Mouse (Mus musculus): ENCODE data around the gene Sprn. TPM values are rescaled to one million over a fixed set of nuclear protein-coding genes. Genes with fewer than 3 reads are reported as not detected.

The Sprn gene
- polyA plus RNA-seq, 1 experiment from 2014 or later = not detected

DNA sequence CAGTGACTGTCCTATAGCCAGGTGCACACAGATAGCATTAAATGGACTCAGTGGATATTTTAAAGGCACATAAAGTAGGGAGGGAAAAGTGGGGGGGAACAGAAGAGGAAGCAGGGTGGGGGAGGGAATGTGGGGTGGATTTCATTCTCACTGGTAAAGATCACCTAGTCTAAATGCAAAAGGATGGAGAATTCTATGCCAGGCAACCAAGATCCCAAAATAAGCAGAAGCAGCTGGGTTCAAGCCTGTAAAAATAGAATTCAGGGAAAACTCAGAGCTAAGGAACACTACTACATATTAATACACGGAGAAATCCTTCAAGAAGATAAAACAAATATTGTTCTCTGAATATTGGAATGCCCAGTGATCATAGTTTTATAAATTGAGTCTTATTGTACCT is 13.3 kb upstream of the Sprn start:
- WGBS = 69% methylated on average over 1 of the region's 1 CpGs
- ATAC-seq (replicated peaks; ENCODE audit: low FRiP score) (no peak), DNase-seq (ENCODE audit: low spot score) (no peak)
- H3K27me3 ChIP-seq (replicated peaks; ENCODE audit: control insufficient read depth, insufficient read depth, low read length) = no peaks in the 10 kb centered on the region
- H3K4me3 ChIP-seq (ENCODE audit: low read depth, low read length) = no peak overlapping the region
- no peaks in the 10 kb centered on the region for H3K4me1 ChIP-seq (replicated peaks; ENCODE audit: control insufficient read depth, insufficient read depth, low read length)
- H3K27ac ChIP-seq (ENCODE audit: low read depth, low read length) = no peak overlapping the region
- H3K36me3 ChIP-seq (ENCODE audit: control insufficient read depth, insufficient read depth, low read length) = no peaks in the 10 kb centered on the region
- no peak overlapping the region for H3K4me2 ChIP-seq
- H3K9ac ChIP-seq (ENCODE audit: low read depth, low read length) = no peak overlapping the region
- H3K9me3 ChIP-seq (ENCODE audit: control insufficient read depth, low read length) = no peaks in the 10 kb centered on the region

- Histone ChIP-seq H3K9me3 (ENCODE audit: control insufficient read depth, low read length) (no peaks in the 10 kb centered on the region), H3K36me3 (ENCODE audit: control insufficient read depth, insufficient read depth, low read length) (no peaks in the 10 kb centered on the region), H3K27ac (ENCODE audit: low read depth, low read length) (no peak within 1 kb of the TSS), H3K9ac (ENCODE audit: low read depth, low read length) (no peak within 1 kb of the TSS), H3K27me3 (replicated peaks; ENCODE audit: control insufficient read depth, insufficient read depth, low read length) (no peaks in the 10 kb centered on the region), H3K4me2 (no peak within 1 kb of the TSS), H3K4me3 (ENCODE audit: low read depth, low read length) (no peak within 1 kb of the TSS), H3K4me1 (replicated peaks; ENCODE audit: control insufficient read depth, insufficient read depth, low read length) (no peaks in the 10 kb centered on the region)
- 83% methylated on average over 7 of the region's 7 CpGs for WGBS
- no peak for DNase-seq (ENCODE audit: low spot score)
- ATAC-seq (replicated peaks; ENCODE audit: low FRiP score) = no peak
These were observed 10.0 kb upstream of the Sprn start, which contains the start of gene Olfr522 for GRCm38 (mm10) chr7:140164664-140165063. Gene Olfr522 (minus strand): TSS chr7:140164764.

DNA sequence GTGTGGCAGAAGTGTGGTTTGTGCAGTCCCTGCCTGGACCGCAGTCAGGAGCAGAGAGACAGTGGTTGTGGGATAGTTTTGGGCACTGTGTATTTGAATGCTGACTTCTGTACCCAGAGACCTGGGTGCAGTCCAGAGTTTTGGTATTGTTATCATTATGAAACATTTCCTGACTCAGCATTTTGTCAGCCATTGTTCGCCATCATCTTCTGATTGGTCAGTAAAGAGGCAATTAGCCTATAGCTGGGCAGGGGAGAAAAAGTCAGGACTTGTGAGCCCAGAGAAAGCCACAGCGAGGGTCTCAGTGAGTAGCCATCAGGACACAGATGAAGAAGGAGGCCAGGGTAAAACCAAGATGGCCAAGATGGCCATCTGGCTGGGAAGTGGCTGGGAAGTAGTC is 5.7 kb upstream of the Sprn start:
- ATAC-seq (replicated peaks; ENCODE audit: low FRiP score) = no peak
- DNase-seq (ENCODE audit: low spot score) = no peak
- H3K36me3 ChIP-seq (ENCODE audit: control insufficient read depth, insufficient read depth, low read length) = no peaks in the 10 kb centered on the region
- H3K4me2 ChIP-seq = no peak overlapping the region
- no peak overlapping the region for H3K9ac ChIP-seq (ENCODE audit: low read depth, low read length)
- no peak overlapping the region for H3K4me3 ChIP-seq (ENCODE audit: low read depth, low read length)
- 77% methylated on average over 3 of the region's 3 CpGs for WGBS
- peaks cover under 1% of the 10 kb centered on the region; the same call in 1 of the 2 replicates for H3K27me3 ChIP-seq (replicated peaks; ENCODE audit: control insufficient read depth, insufficient read depth, low read length)
- H3K9me3 ChIP-seq (ENCODE audit: control insufficient read depth, low read length) = no peaks in the 10 kb centered on the region
- H3K4me1 ChIP-seq (replicated peaks; ENCODE audit: control insufficient read depth, insufficient read depth, low read length) = no peaks in the 10 kb centered on the region
- H3K27ac ChIP-seq (ENCODE audit: low read depth, low read length) = no peak overlapping the region

DNA sequence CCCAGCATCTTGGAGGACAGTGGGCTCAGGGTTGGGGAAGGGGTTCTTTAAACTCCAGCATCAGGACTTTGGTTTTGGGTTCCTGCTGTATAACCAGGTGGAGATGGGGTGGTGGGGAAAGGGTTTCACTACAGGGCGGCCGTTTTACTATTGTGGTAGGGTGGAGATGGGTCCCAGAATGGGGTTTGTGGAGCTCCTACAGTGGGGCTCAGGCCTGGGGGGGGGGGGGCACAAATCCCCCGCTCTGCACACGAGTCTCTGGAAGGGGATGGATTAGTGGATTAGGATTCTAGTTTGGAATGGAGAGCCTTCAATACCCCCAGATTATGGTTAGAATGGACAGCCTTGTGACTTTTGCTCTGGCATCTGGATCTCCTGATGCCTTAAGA is 854 bp downstream of the Sprn start:
- H3K9me3 ChIP-seq (ENCODE audit: control insufficient read depth, low read length) = no peaks in the 10 kb centered on the region
- H3K36me3 ChIP-seq (ENCODE audit: control insufficient read depth, insufficient read depth, low read length) = no peaks in the 10 kb centered on the region; the same call in 1 of the 2 replicates
- H3K4me2 ChIP-seq = no peak overlapping the region; the same call in 1 of the 2 replicates
- H3K27ac ChIP-seq (ENCODE audit: low read depth, low read length) = no peak overlapping the region
- no peak overlapping the region for H3K4me3 ChIP-seq (ENCODE audit: low read depth, low read length)
- DNase-seq (ENCODE audit: low spot score) (no peak), ATAC-seq (replicated peaks; ENCODE audit: low FRiP score) (no peak)
- H3K4me1 ChIP-seq (replicated peaks; ENCODE audit: control insufficient read depth, insufficient read depth, low read length) = no peaks in the 10 kb centered on the region
- peaks cover 32% of the 10 kb centered on the region for H3K27me3 ChIP-seq (replicated peaks; ENCODE audit: control insufficient read depth, insufficient read depth, low read length)
- WGBS = 28% methylated on average over 4 of the region's 4 CpGs
- H3K9ac ChIP-seq (ENCODE audit: low read depth, low read length) = no peak overlapping the region

- Histone ChIP-seq H3K36me3 (ENCODE audit: control insufficient read depth, insufficient read depth, low read length) (no peaks in the 10 kb centered on the region; the same call in 1 of the 2 replicates), H3K4me1 (replicated peaks; ENCODE audit: control insufficient read depth, insufficient read depth, low read length) (no peaks in the 10 kb centered on the region), H3K4me2 (peak overlapping the region; percentile 42; the same call in 1 of the 2 replicates), H3K9me3 (ENCODE audit: control insufficient read depth, low read length) (no peaks in the 10 kb centered on the region), H3K4me3 (ENCODE audit: low read depth, low read length) (peak overlapping the region; percentile 20; the same call in 1 of the 2 replicates), H3K27ac (ENCODE audit: low read depth, low read length) (no peak overlapping the region), H3K9ac (ENCODE audit: low read depth, low read length) (no peak overlapping the region), H3K27me3 (replicated peaks; ENCODE audit: control insufficient read depth, insufficient read depth, low read length) (peaks cover 32% of the 10 kb centered on the region)
- 13% methylated on average over 28 of the region's 28 CpGs for WGBS
- DNase-seq (ENCODE audit: low spot score) (no peak), ATAC-seq (replicated peaks; ENCODE audit: low FRiP score) (0 out of 2 replicates have a peak, but pooled peaks have one; percentile 12)
These were observed 1.3 kb downstream of the Sprn start for GRCm38 (mm10) chr7:140153383-140153782.

- WGBS = 84% methylated on average over 4 of the region's 4 CpGs
- no peak for ATAC-seq (replicated peaks; ENCODE audit: low FRiP score)
- no peak overlapping the region for H3K9ac ChIP-seq (ENCODE audit: low read depth, low read length)
These were observed 10.1 kb downstream of the Sprn start for GRCm38 (mm10) chr7:140144550-140144949.

DNA sequence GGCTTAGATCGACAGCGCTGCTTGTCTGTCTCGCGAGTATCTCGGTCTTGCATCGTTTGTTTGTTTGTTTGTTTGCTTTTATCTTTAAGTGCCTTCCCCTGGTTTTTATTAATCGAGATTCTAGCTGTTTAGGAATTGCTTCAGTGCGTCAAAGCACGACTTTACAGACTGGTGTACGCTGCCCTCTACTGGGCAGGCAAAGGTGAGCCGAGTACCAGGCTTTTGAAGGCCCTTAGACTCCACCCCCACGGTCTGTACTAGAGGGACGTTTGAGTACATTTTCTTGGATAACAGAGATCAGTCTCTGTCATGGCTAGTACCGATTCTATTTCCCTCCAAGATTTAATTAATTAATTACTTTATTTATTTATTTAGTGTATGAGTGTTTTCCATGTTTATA is 13.3 kb downstream of the Sprn start:
- Histone ChIP-seq H3K9ac (ENCODE audit: low read depth, low read length) (no peak overlapping the region), H3K9me3 (ENCODE audit: control insufficient read depth, low read length) (no peaks in the 10 kb centered on the region), H3K27ac (ENCODE audit: low read depth, low read length) (no peak overlapping the region), H3K27me3 (replicated peaks; ENCODE audit: control insufficient read depth, insufficient read depth, low read length) (no peaks in the 10 kb centered on the region), H3K4me3 (ENCODE audit: low read depth, low read length) (no peak overlapping the region), H3K36me3 (ENCODE audit: control insufficient read depth, insufficient read depth, low read length) (no peaks in the 10 kb centered on the region; the same call in 1 of the 2 replicates), H3K4me1 (replicated peaks; ENCODE audit: control insufficient read depth, insufficient read depth, low read length) (no peaks in the 10 kb centered on the region), H3K4me2 (no peak overlapping the region)
- 5% methylated on average over 14 of the region's 14 CpGs for WGBS
- ATAC-seq (replicated peaks; ENCODE audit: low FRiP score) = no peak
- no peak for DNase-seq (ENCODE audit: low spot score)

More at GRCm38 (mm10) chr7:140144550-140144949, 10.1 kb downstream of the Sprn start:
- DNase-seq (ENCODE audit: low spot score) = no peak
- H3K4me2 ChIP-seq = no peak overlapping the region
- no peaks in the 10 kb centered on the region for H3K27me3 ChIP-seq (replicated peaks; ENCODE audit: control insufficient read depth, insufficient read depth, low read length)
- H3K4me1 ChIP-seq (replicated peaks; ENCODE audit: control insufficient read depth, insufficient read depth, low read length) = no peaks in the 10 kb centered on the region
- no peaks in the 10 kb centered on the region for H3K9me3 ChIP-seq (ENCODE audit: control insufficient read depth, low read length)
- no peak overlapping the region for H3K4me3 ChIP-seq (ENCODE audit: low read depth, low read length)
- H3K36me3 ChIP-seq (ENCODE audit: control insufficient read depth, insufficient read depth, low read length) = no peaks in the 10 kb centered on the region; the same call in 1 of the 2 replicates
- no peak overlapping the region for H3K27ac ChIP-seq (ENCODE audit: low read depth, low read length)

- peak overlapping the region; percentile 80 for H3K4me2 ChIP-seq
- no peaks in the 10 kb centered on the region for H3K9me3 ChIP-seq (ENCODE audit: control insufficient read depth, low read length)
- no peaks in the 10 kb centered on the region for H3K4me1 ChIP-seq (replicated peaks; ENCODE audit: control insufficient read depth, insufficient read depth, low read length)
- ATAC-seq (replicated peaks; ENCODE audit: low FRiP score) = no peak
- H3K27ac ChIP-seq (ENCODE audit: low read depth, low read length) = peak overlapping the region; percentile 65
- peak overlapping the region; percentile 80 for H3K9ac ChIP-seq (ENCODE audit: low read depth, low read length)
- H3K27me3 ChIP-seq (replicated peaks; ENCODE audit: control insufficient read depth, insufficient read depth, low read length) = no peaks in the 10 kb centered on the region
- no peak for DNase-seq (ENCODE audit: low spot score)
- H3K4me3 ChIP-seq (ENCODE audit: low read depth, low read length) = peak overlapping the region; percentile 60
- under 1% methylated on average over 8 of the region's 8 CpGs for WGBS
- H3K36me3 ChIP-seq (ENCODE audit: control insufficient read depth, insufficient read depth, low read length) = no peaks in the 10 kb centered on the region
These were observed 16.7 kb downstream of the Sprn start for GRCm38 (mm10) chr7:140138021-140138310.

DNA sequence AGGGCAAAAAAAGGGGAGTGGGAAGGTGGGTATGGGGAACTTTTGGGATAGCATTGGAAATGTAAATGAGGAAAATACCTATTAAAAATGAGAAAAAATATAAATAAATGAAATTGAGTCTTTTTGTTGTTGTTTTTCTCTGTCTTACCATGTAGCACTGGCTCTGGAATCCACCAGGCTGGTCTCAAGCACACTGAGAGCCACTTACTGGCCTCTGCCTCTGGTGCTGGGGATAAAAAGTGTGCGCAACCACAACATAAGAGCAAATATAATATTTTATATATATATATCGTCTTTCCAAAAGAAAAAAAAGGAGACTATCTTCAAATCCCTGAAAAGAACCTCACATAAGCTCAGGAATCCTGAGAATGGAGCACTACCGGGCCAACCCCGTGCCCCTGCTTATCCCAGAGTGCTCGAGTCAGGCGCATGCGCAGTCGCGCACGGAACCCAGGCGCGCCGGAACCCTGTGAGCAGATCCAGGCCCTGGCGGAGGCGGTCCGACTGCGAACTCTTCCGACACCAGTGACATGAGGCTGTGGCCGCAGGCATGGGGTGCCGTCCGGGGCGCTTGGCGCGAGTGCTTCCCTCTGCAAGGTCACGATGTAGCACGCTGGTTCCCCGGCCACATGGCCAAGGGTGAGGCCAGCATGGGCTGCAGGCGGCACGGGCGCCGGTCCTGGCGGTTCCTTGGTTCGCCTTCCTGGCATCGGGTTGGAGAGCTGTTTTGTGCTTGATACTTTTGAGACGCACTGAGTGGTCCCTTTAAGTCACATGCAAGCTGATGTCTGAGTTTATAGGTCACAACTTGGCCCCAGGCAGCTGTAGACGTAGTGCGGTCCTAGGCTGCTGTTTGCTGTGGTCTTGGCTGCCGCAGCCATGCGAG is 17.3 kb downstream of the Sprn start, which contains the start of gene Mtg1:
Mtg1 (plus strand) TSS at position 430 of the 886 bp plus-strand sequence.
- no peaks in the 10 kb centered on the region for H3K36me3 ChIP-seq (ENCODE audit: control insufficient read depth, insufficient read depth, low read length)
- WGBS = 2% methylated on average over 39 of the region's 39 CpGs
- ATAC-seq (replicated peaks; ENCODE audit: low FRiP score) = peak; percentile 97
- H3K4me1 ChIP-seq (replicated peaks; ENCODE audit: control insufficient read depth, insufficient read depth, low read length) = no peaks in the 10 kb centered on the region
- peak; percentile 97 for DNase-seq (ENCODE audit: low spot score)
- H3K9me3 ChIP-seq (ENCODE audit: control insufficient read depth, low read length) = no peaks in the 10 kb centered on the region
- H3K9ac ChIP-seq (ENCODE audit: low read depth, low read length) = peak within 1 kb of the TSS; percentile 80
- no peaks in the 10 kb centered on the region for H3K27me3 ChIP-seq (replicated peaks; ENCODE audit: control insufficient read depth, insufficient read depth, low read length)
- H3K4me3 ChIP-seq (ENCODE audit: low read depth, low read length) = peak within 1 kb of the TSS; percentile 60
- peak within 1 kb of the TSS; percentile 65 for H3K27ac ChIP-seq (ENCODE audit: low read depth, low read length)
- H3K4me2 ChIP-seq = peak within 1 kb of the TSS; percentile 80
